Mouse (Mus musculus): ENCODE measurements around the gene Ptprk.

- TF ChIP-seq TCF12 (IDR thresholded peaks at IDR 0.05; ENCODE audit: insufficient read depth, poor library complexity, severe bottlenecking) (no peak), POLR2A (IDR thresholded peaks at IDR 0.05; ENCODE audit: insufficient read length, low read depth) (no peak), E2F4 (IDR thresholded peaks at IDR 0.05; ENCODE audit: insufficient read depth) (no peak), POLR2AphosphoS2 (IDR thresholded peaks at IDR 0.05; ENCODE audit: insufficient read length, low read depth) (no peak), MAX (IDR thresholded peaks at IDR 0.05; ENCODE audit: low read depth) (no peak), USF1 (IDR thresholded peaks at IDR 0.05; ENCODE audit: low read depth) (no peak), SRF (IDR thresholded peaks at IDR 0.05; ENCODE audit: control insufficient read depth, insufficient read length, low read depth) (no peak)
These were observed 513.8 kb downstream of the Ptprk start for GRCm38 (mm10) chr10:28588401-28588800.

Data from myocyte (in vitro differentiated cells).